Mouse (Mus musculus) lung, postnatal 4 days (tissue): ENCODE data around the gene Galns.
"Not testable (repeated sequence)": the region's sequence is repeated elsewhere in the genome, so short reads cannot be mapped to it uniquely, and the experiment has no call there.

Experiments used
- DNase-seq, 2 experiments: peaks; one replicate each; pipeline ENCODE4 v3.0.0; 2021

Galns gene

GRCm38 (mm10) chr8:122632134-122632533, 20.9 kb upstream of the Galns start:
- DNase-seq, result not testable (repeated sequence)

- no peak for DNase-seq
Observed at GRCm38 (mm10) chr8:122630696-122631095, 19.4 kb upstream of the Galns start.

GRCm38 (mm10) chr8:122629388-122629787, 18.1 kb upstream of the Galns start:
- no peak for DNase-seq

- DNase-seq, result no peak
Observed at GRCm38 (mm10) chr8:122626896-122627295, 15.6 kb upstream of the Galns start.

- DNase-seq, result no peak
Observed at GRCm38 (mm10) chr8:122625811-122626210, 14.5 kb upstream of the Galns start.

GRCm38 (mm10) chr8:122624653-122625052, 13.4 kb upstream of the Galns start:
- no peak for DNase-seq

GRCm38 (mm10) chr8:122623844-122624642, 12.8 kb upstream of the Galns start:
- DNase-seq, result peak in 1 of 2 experiments; percentile 40

GRCm38 (mm10) chr8:122622727-122623126, 11.5 kb upstream of the Galns start, which contains the start of gene Pabpn1l:
Gene Pabpn1l (minus strand): TSS chr8:122622739.
- no peak for DNase-seq

GRCm38 (mm10) chr8:122620446-122620845, 9.2 kb upstream of the Galns start:
- DNase-seq, result no peak

GRCm38 (mm10) chr8:122618660-122619378, 7.6 kb upstream of the Galns start:
- DNase-seq, result no peak

GRCm38 (mm10) chr8:122617947-122618546, 6.8 kb upstream of the Galns start:
- peak; percentile 86 to 91 for DNase-seq

GRCm38 (mm10) chr8:122616181-122616905, 5.1 kb upstream of the Galns start:
- peak; percentile 39 to 67 for DNase-seq

GRCm38 (mm10) chr8:122610612-122611277, 518 bp downstream of the Galns start:
- DNase-seq, result no peak

- no peak for DNase-seq
Observed at GRCm38 (mm10) chr8:122610209-122610608, 1.1 kb downstream of the Galns start.

GRCm38 (mm10) chr8:122606810-122607209, 4.5 kb downstream of the Galns start:
- no peak for DNase-seq

- no peak for DNase-seq
Observed at GRCm38 (mm10) chr8:122605367-122605766, 5.9 kb downstream of the Galns start.

- DNase-seq, result no peak
Observed at GRCm38 (mm10) chr8:122604640-122605039, 6.6 kb downstream of the Galns start.

GRCm38 (mm10) chr8:122600666-122601065, 10.6 kb downstream of the Galns start:
- DNase-seq, result no peak

GRCm38 (mm10) chr8:122596031-122596430, 15.2 kb downstream of the Galns start:
- DNase-seq, result no peak

GRCm38 (mm10) chr8:122593783-122594507, 17.3 kb downstream of the Galns start:
- DNase-seq, result no peak

- peak in 1 of 2 experiments; percentile 28 for DNase-seq
Observed at GRCm38 (mm10) chr8:122593240-122593639, 18.0 kb downstream of the Galns start.

GRCm38 (mm10) chr8:122586749-122587148, 24.5 kb downstream of the Galns start:
- DNase-seq, result no peak
